Mouse (Mus musculus): Measurements from ENCODE around the gene Hoxd3.

DNA sequence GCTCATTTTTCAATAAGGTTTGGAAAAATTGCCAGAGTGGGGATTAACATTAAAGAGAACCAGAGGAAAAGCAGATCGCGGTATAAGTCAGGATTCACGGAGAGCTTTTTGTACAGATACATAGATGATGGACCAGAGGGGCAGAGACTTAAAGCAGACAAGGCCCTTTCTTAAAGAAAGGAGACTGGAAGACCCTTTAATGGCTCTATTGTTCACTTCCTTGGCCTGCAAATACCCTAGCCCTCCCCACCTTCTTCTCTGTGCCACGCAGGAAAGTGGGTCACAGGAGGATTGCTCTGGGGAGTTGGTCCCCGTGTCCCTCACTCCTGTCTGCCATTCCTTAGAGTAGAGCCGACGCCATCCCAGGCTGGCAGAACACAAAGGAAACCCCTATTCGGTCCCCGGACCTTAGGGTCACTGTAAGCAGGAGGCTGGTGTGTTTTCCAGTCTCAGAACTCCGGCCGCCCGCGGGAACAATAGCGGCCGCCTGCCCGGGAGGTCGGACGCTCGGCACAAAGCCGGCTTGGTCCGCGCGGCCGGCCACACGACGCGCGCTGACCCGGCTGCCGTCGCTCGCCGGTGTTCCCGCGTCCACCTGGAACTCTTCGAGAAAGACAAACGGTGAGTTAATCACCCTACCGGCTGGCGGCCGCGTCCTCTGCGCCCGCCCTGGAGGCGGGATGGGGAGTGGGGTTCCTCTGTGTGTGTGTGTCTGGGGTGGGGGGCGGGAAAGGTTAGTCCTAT is 40.9 kb downstream of the Hoxd3 start:
- TF ChIP-seq UBTF (IDR thresholded peaks at IDR 0.05; ENCODE audit: borderline replicate concordance, insufficient read depth, low read depth, low read length) (no peak), POLR2A (IDR thresholded peaks at IDR 0.05; ENCODE audit: control insufficient read depth in 1 of 2, insufficient read depth in 1 of 2, low read depth in 1 of 2, low read length in 2 of 2, poor library complexity in 1 of 2) (no peak), CTCF (IDR thresholded peaks at IDR 0.05 in 2 of 3, conservative IDR thresholded peaks at IDR 0.05 in 1 of 3; ENCODE audit: control insufficient read depth in 1 of 3, insufficient read depth in 1 of 3, low read depth in 2 of 3, low read length in 3 of 3, poor library complexity in 1 of 3, severe bottlenecking in 1 of 3) (no peak), MEF2A (IDR thresholded peaks at IDR 0.05; ENCODE audit: extremely low read depth, insufficient replicate concordance, low read depth, low read length, poor library complexity, severe bottlenecking) (no peak), SIN3A (IDR thresholded peaks at IDR 0.05; ENCODE audit: low read length) (no peak), MAZ (IDR thresholded peaks at IDR 0.05; ENCODE audit: low read depth, low read length) (no peak)
